ENCODE assay signal across 18 mouse cellular contexts in the genomic region with DNA sequence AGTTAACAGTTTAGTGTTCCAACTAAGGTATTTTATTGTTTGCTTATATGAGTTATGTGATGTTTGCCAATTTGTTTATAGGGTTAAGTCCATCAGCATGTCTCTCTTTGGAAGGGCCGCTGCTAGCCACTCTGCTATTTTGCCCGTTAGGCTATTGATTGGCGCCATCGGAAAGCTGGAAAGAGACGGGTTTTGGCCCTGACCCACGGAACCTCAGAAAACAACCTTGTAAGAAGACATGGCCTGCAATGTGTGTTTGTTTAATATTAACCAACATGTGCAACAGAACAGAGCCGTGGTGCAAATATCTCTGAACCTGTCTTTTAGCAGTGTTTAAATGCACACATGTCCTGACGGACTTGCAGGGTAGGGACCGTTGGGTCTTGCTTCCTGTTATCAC. TPM values are rescaled to one million over a fixed set of nuclear protein-coding genes. Genes with fewer than 3 reads are reported as not detected.
DNase-seq lines count a peak whose midpoint lies in the region; ATAC-seq and TF ChIP-seq lines count a peak whose summit lies in the region.
"Had no signal": no experiment of that assay in that cellular context is flagged by ENCODE, and none has a peak within 500 bp of the region (broad histone marks: within the 10 kb centered on the region; RNA-seq: fewer than 3 reads in every experiment).

No protein-coding gene starts in this region.

- no peak for TF ChIP-seq CTCF in heart, postnatal 0 days (IDR thresholded peaks at IDR 0.05; ENCODE audit: low read depth)

- no peak overlapping the region for H3K9ac ChIP-seq in embryonic facial prominence, embryonic 12.5 days
- H3K9ac ChIP-seq in heart, postnatal 0 days (replicated peaks; ENCODE audit: low read depth, low read length) = no peak overlapping the region
- H3K9ac ChIP-seq in lung, embryonic 16.5 days (ENCODE audit: low read length) = no peak overlapping the region
- no peak overlapping the region for H3K9ac ChIP-seq in stomach, embryonic 15.5 days
- H3K9ac ChIP-seq in hindbrain, embryonic 11.5 days (ENCODE audit: low read depth, low read length) = no peak overlapping the region
- H3K9ac ChIP-seq: liver, embryonic 14.5 days; midbrain, embryonic 15.5 days had no signal

- no peak overlapping the region for H3K4me3 ChIP-seq in embryonic facial prominence, embryonic 12.5 days
- no peak overlapping the region for H3K4me3 ChIP-seq in embryonic facial prominence, embryonic 10.5 days
- H3K4me3 ChIP-seq in heart, postnatal 0 days (ENCODE audit: low read depth, low read length) = no peak overlapping the region
- H3K4me3 ChIP-seq in lung, embryonic 16.5 days (ENCODE audit: low read length) = no peak overlapping the region
- no peak overlapping the region for H3K4me3 ChIP-seq in stomach, embryonic 15.5 days (replicated peaks)
- H3K4me3 ChIP-seq in hindbrain, embryonic 11.5 days (ENCODE audit: low read depth, low read length) = no peak overlapping the region
- H3K4me3 ChIP-seq: midbrain, embryonic 15.5 days had no signal

- intact Hi-C loops in heart, postnatal 36 days (cut with DNase I) = no loop called here

- TF ChIP-seq EP300 in heart, postnatal 0 days (IDR thresholded peaks at IDR 0.05; ENCODE audit: low read depth) = no peak

- H3K4me2 ChIP-seq in embryonic facial prominence, embryonic 12.5 days (replicated peaks) = no peak overlapping the region
- H3K4me2 ChIP-seq in heart, postnatal 0 days (ENCODE audit: low read depth, low read length) = no peak overlapping the region
- no peak overlapping the region for H3K4me2 ChIP-seq in lung, embryonic 16.5 days (ENCODE audit: low read depth, low read length)
- H3K4me2 ChIP-seq in stomach, embryonic 15.5 days = no peak overlapping the region
- H3K4me2 ChIP-seq in hindbrain, embryonic 11.5 days (replicated peaks; ENCODE audit: low read depth, low read length) = no peak overlapping the region
- H3K4me2 ChIP-seq: midbrain, embryonic 15.5 days had no signal

- peak overlapping the region; percentile 48; the same call in 1 of the 2 replicates for H3K27ac ChIP-seq in embryonic facial prominence, embryonic 12.5 days
- H3K27ac ChIP-seq in embryonic facial prominence, embryonic 10.5 days (replicated peaks) = no peak overlapping the region
- peak overlapping the region; percentile 69; the same call in 1 of the 2 replicates for H3K27ac ChIP-seq in heart, postnatal 0 days (ENCODE audit: low read depth)
- peak overlapping the region; percentile 85 for H3K27ac ChIP-seq in lung, embryonic 16.5 days (ENCODE audit: low read length)
- peak overlapping the region; percentile 80 for H3K27ac ChIP-seq in stomach, embryonic 15.5 days
- H3K27ac ChIP-seq in hindbrain, embryonic 11.5 days (ENCODE audit: low read depth, low read length) = no peak overlapping the region
- H3K27ac ChIP-seq: liver, embryonic 14.5 days; midbrain, embryonic 15.5 days had no signal

- WGBS in embryonic facial prominence, embryonic 12.5 days = 89% methylated on average over 9 of the region's 9 CpGs
- WGBS in embryonic facial prominence, embryonic 10.5 days = 95% methylated on average over 9 of the region's 9 CpGs
- 84% methylated on average over 9 of the region's 9 CpGs for WGBS in heart, postnatal 0 days
- WGBS in lung, embryonic 16.5 days = 77% methylated on average over 9 of the region's 9 CpGs
- WGBS in stomach, embryonic 15.5 days = 67% methylated on average over 9 of the region's 9 CpGs
- WGBS in hindbrain, embryonic 11.5 days = 94% methylated on average over 9 of the region's 9 CpGs

- no peaks in the 10 kb centered on the region for H3K36me3 ChIP-seq in embryonic facial prominence, embryonic 12.5 days
- 0 out of 2 replicates have a peak, but pooled peaks cover 3% of the 10 kb centered on the region for H3K36me3 ChIP-seq in embryonic facial prominence, embryonic 10.5 days (replicated peaks)
- H3K36me3 ChIP-seq in heart, postnatal 0 days (replicated peaks; ENCODE audit: control insufficient read depth, insufficient read depth, low read length) = no peaks in the 10 kb centered on the region
- H3K36me3 ChIP-seq in lung, embryonic 16.5 days (ENCODE audit: control insufficient read depth, insufficient read depth, low read length) = no peaks in the 10 kb centered on the region
- H3K36me3 ChIP-seq in stomach, embryonic 15.5 days = no peaks in the 10 kb centered on the region
- no peaks in the 10 kb centered on the region for H3K36me3 ChIP-seq in hindbrain, embryonic 11.5 days (ENCODE audit: control insufficient read depth, insufficient read depth, low read length)
- H3K36me3 ChIP-seq: midbrain, embryonic 15.5 days had no signal

- DNase-seq in embryonic facial prominence, embryonic 10.5 days (ENCODE audit: low spot score) = no peak
- DNase-seq in heart, postnatal 0 days (ENCODE audit: low spot score) = no peak
- no peak for DNase-seq in heart, postnatal 36 days
- no peak for DNase-seq in lung, postnatal 4 days
- DNase-seq in hindbrain, embryonic 11.5 days (ENCODE audit: low spot score) = no peak
- DNase-seq: adrenal gland, postnatal 10 days; cerebellum, adult 8-10 months; right cerebral cortex, adult 18-20 months; spleen, adult 18-20 months had no signal

- H3K27me3 ChIP-seq in embryonic facial prominence, embryonic 12.5 days = no peaks in the 10 kb centered on the region
- H3K27me3 ChIP-seq in embryonic facial prominence, embryonic 10.5 days (replicated peaks; ENCODE audit: low read depth, poor library complexity, severe bottlenecking) = no peaks in the 10 kb centered on the region
- H3K27me3 ChIP-seq in heart, postnatal 0 days (ENCODE audit: control insufficient read depth, insufficient read depth, low read length) = no peaks in the 10 kb centered on the region
- no peaks in the 10 kb centered on the region for H3K27me3 ChIP-seq in lung, embryonic 16.5 days (ENCODE audit: control insufficient read depth, insufficient read depth, low read depth, low read length)
- H3K27me3 ChIP-seq in stomach, embryonic 15.5 days (replicated peaks) = no peaks in the 10 kb centered on the region
- H3K27me3 ChIP-seq in hindbrain, embryonic 11.5 days (ENCODE audit: control insufficient read depth, insufficient read depth, low read length) = no peaks in the 10 kb centered on the region
- H3K27me3 ChIP-seq: midbrain, embryonic 15.5 days had no signal

- peaks cover 10% of the 10 kb centered on the region; the same call in 1 of the 2 replicates for H3K4me1 ChIP-seq in embryonic facial prominence, embryonic 12.5 days
- 0 out of 2 replicates have a peak, but pooled peaks cover 2% of the 10 kb centered on the region for H3K4me1 ChIP-seq in embryonic facial prominence, embryonic 10.5 days
- H3K4me1 ChIP-seq in heart, postnatal 0 days (ENCODE audit: control insufficient read depth, insufficient read depth) = peaks cover 6% of the 10 kb centered on the region
- H3K4me1 ChIP-seq in lung, embryonic 16.5 days (replicated peaks; ENCODE audit: control insufficient read depth, insufficient read depth, low read length) = peaks cover 22% of the 10 kb centered on the region
- H3K4me1 ChIP-seq in stomach, embryonic 15.5 days = peaks cover 9% of the 10 kb centered on the region
- H3K4me1 ChIP-seq in hindbrain, embryonic 11.5 days (replicated peaks; ENCODE audit: control insufficient read depth, insufficient read depth, low read length) = no peaks in the 10 kb centered on the region
- H3K4me1 ChIP-seq: midbrain, embryonic 15.5 days had no signal

- H3K9me3 ChIP-seq in embryonic facial prominence, embryonic 12.5 days = no peaks in the 10 kb centered on the region
- H3K9me3 ChIP-seq in embryonic facial prominence, embryonic 10.5 days = no peaks in the 10 kb centered on the region
- no peaks in the 10 kb centered on the region for H3K9me3 ChIP-seq in heart, postnatal 0 days (replicated peaks; ENCODE audit: control insufficient read depth, low read length)
- H3K9me3 ChIP-seq in lung, embryonic 16.5 days (ENCODE audit: control insufficient read depth, low read length) = no peaks in the 10 kb centered on the region
- H3K9me3 ChIP-seq in stomach, embryonic 15.5 days = no peaks in the 10 kb centered on the region
- no peaks in the 10 kb centered on the region for H3K9me3 ChIP-seq in hindbrain, embryonic 11.5 days (ENCODE audit: control insufficient read depth, low read length)
- H3K9me3 ChIP-seq: midbrain, embryonic 15.5 days had no signal

- no peak for ATAC-seq in embryonic facial prominence, embryonic 12.5 days (ENCODE audit: insufficient number of reproducible peaks, insufficient read depth, low FRiP score, low TSS enrichment)
- ATAC-seq in heart, postnatal 0 days (ENCODE audit: insufficient read depth, low read depth) = no peak
- ATAC-seq in lung, embryonic 16.5 days (ENCODE audit: low read depth) = no peak
- no peak for ATAC-seq in stomach, embryonic 15.5 days (ENCODE audit: insufficient read depth, low FRiP score, low read depth)
- no peak for ATAC-seq in hindbrain, embryonic 11.5 days (ENCODE audit: low FRiP score)
- ATAC-seq: forebrain, embryonic 14.5 days; inflammation-experienced regulatory T-cells, adult 6 months; midbrain, embryonic 15.5 days had no signal

RNA-seq across cellular contexts. Expression of a gene that starts 14.6 kb away (rescaled TPM):
- 54.0 and 60.1 TPM in 2 replicates for polyA plus RNA-seq in embryonic facial prominence, embryonic 12.5 days (2016; fragmentation: Nextera tagmentation; extraction: Ambion mirVana)
- 53.5 and 57.2 TPM in 2 replicates for polyA plus RNA-seq in embryonic facial prominence, embryonic 10.5 days (2016; fragmentation: Nextera tagmentation; extraction: Ambion mirVana)
- 92.1 and 111 TPM in 2 replicates for total RNA-seq in heart, postnatal 0 days (2014; rRNA removed; ENCODE audit: low replicate concordance)
- 56.3 and 57.5 TPM in 2 replicates for polyA plus RNA-seq in heart, postnatal 0 days (2015; fragmentation: Nextera tagmentation; extraction: Ambion mirVana)
- total RNA-seq in heart, postnatal 36 days (2021) = 10 to 100 TPM; 10.1 TPM
- polyA plus RNA-seq in lung, embryonic 16.5 days (2015; fragmentation: Nextera tagmentation; extraction: Ambion mirVana) = 57.0 and 64.8 TPM in 2 replicates
- 54.2 and 60.5 TPM in 2 replicates for polyA plus RNA-seq in stomach, embryonic 15.5 days (2015; fragmentation: Nextera tagmentation; extraction: Ambion mirVana)
- polyA plus RNA-seq in hindbrain, embryonic 11.5 days (2014; fragmentation: Nextera tagmentation; extraction: Ambion mirVana) = 36.3 and 39.7 TPM in 2 replicates
- total RNA-seq: hematopoietic stem cell, adult 5-6 weeks; megakaryocyte, adult 5-6 weeks had no signal
- polyA plus RNA-seq: inflammation-experienced regulatory T-cells, adult 6 months had no signal

Comparison
In these comparisons a context has a peak if more than half of its experiments do, and no peak if none do; other contexts are left out.
1. H3K27ac ChIP-seq: peak in embryonic facial prominence, embryonic 12.5 days (single experiment), heart, postnatal 0 days (single experiment), lung, embryonic 16.5 days (single experiment) and stomach, embryonic 15.5 days (single experiment); none in embryonic facial prominence, embryonic 10.5 days (single experiment) and hindbrain, embryonic 11.5 days (single experiment).